Mouse (Mus musculus) erythroblast, embryonic 14.5 days (primary cell): ENCODE measurements around the gene Cep170b.

ENCODE experiments used
- GATA1 ChIP-seq: IDR thresholded peaks from 2 replicates; pipeline ENCODE4 v1.6.1; 2012; ENCODE audit warnings: low read length, inconsistent platforms, mixed read lengths
- TAL1 ChIP-seq: IDR thresholded peaks from 3 replicates; pipeline ENCODE4 v1.6.1; 2012; ENCODE audit warnings: low read length, inconsistent platforms, mixed read lengths

DNA sequence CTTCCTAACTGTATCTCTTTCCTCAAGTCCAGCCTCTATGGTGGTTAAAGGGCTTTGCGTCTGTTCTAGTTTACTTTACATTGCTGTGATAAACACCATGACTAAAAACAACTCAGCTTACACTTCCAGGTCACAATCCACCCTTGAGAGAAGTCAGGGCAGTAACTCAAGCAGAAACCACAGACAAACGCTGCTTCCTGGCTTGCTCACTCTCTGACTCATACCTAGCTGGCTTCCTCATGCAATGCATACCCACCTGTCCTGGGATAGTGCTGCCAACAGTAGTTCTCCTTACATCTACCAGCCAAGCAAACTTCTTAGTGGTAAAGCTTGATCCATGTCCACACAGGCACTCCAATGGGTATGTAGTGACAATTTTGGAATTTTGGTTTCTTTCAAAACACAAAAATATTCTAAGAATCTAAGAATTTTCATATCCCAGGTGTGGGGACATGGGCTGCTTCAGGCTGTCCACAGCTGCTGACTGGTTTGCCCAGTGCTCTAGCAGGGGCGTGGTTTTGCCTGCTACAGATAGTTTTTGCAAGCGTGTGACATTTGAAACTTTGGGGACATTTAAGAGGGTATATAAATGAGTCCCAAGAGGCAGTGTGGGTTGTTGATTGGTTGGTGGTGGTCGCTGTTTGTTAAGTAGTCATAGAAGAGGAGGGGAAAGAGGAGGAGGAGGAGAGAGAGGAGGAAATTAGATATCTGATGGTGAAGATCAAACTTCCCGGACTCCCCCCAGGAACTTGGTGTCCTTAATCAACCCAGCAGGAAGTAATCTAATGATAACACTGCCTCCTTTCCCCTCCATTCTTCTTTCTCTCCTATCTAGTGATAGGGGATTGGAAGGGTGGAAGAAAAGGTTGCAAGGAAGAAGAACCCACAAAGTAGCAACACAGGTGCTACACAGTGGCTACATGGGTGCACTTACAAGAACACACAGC, 17.6 kb upstream of the Cep170b start:
- TF ChIP-seq GATA1 (no peak), TAL1 (no peak)
